Mouse (Mus musculus) midbrain, embryonic 12.5 days (tissue): ENCODE measurements around the gene Ascl5. TPM values are rescaled to one million over a fixed set of nuclear protein-coding genes. Genes with fewer than 3 reads are reported as not detected.

ENCODE experiments used
- ATAC-seq: fragments of 200-750 bp; cut with Nextera tagmentation; 2 replicates; pipeline ENCODE4 v1.8.0; 2017; ENCODE audit warnings: low read depth, moderate TSS enrichment, moderate library complexity; ENCODE audit not compliant: low FRiP score
- H3K27ac ChIP-seq: fragments of 300-500 bp; sonication (generic); replicated peaks from 2 replicates; pipeline ENCODE4 v1.5.1; 2016; ENCODE audit warnings: mild to moderate bottlenecking
- H3K27me3 ChIP-seq: fragments of 300-500 bp; sonication (generic); 2 replicates; pipeline ENCODE4 v1.6.1; 2016; ENCODE audit warnings: mild to moderate bottlenecking
- H3K36me3 ChIP-seq: fragments of 300-500 bp; sonication (generic); 2 replicates; pipeline ENCODE4 v1.6.1; 2016
- H3K4me1 ChIP-seq: fragments of 300-500 bp; sonication (generic); 2 replicates; pipeline ENCODE4 v1.6.1; 2016
- H3K4me2 ChIP-seq: fragments of 300-500 bp; sonication (generic); replicated peaks from 2 replicates; pipeline ENCODE4 v1.6.1; 2016; ENCODE audit warnings: mild to moderate bottlenecking, moderate library complexity
- H3K4me3 ChIP-seq: fragments of 300-500 bp; sonication (generic); 2 replicates; pipeline ENCODE4 v1.5.1; 2016; ENCODE audit warnings: mild to moderate bottlenecking
- H3K9ac ChIP-seq: fragments of 300-500 bp; sonication (generic); replicated peaks from 2 replicates; pipeline ENCODE4 v1.6.1; 2016; ENCODE audit warnings: mild to moderate bottlenecking, moderate library complexity
- H3K9me3 ChIP-seq: fragments of 300-500 bp; sonication (generic); 2 replicates; pipeline ENCODE4 v1.6.1; 2016; ENCODE audit warnings: mild to moderate bottlenecking
- WGBS: fragments of 180-500 bp; shearing (Covaris S2); methylation state at CpG from one replicate; pipeline ENCODE4 v1.1.7; 2016; 5-methylcytosine and 5-hydroxymethylcytosine counted together
- polyA plus RNA-seq: library from polyadenylated mRNA; unstranded; fragments of >200 nt; fragmentation: Nextera tagmentation; extraction: Ambion mirVana; gene quantifications from 2 replicates; pipeline ENCODE4 v1.2.1, GENCODE M21; 2016

Gene Ascl5
- polyA plus RNA-seq = not detected in 2 replicates

DNA sequence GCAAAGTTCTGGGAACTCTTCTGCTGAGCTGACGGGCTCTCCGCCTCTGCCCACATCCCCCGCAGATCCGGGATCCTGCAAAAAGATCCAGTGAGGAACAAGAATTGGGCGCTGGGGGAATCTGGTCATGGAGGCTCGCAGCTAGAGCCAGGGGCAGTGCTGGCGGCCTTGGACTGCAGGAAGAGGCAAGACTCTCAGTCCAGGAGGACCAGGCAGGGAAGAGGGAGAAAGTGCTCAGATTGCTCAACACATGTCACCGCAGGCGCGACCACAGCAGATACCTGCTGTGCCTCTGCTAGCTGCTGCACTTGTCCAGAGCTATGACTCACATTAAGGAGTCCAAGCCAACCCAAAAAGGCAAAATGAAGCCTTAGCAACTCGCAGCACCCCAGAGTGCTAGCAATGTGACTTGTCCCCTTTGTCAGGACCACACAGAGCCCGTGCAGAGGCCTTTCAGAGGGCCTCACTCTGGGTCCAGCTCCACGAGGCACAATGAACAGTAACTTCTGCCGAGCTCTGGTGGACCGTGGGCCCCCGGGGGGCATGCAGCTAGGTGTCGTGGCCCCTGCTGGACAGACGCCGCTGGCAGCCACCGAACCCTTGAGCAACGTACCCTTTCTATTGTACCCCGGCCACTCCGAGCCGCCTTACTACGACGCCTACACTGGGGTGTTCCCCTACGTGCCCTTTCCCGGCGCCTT, at the start of gene Ascl5:
Ascl5 (plus strand) TSS at position 493 of the 701 bp plus-strand sequence.
- Histone ChIP-seq H3K9ac (peak within 1 kb of the TSS; percentile 37), H3K4me1 (peaks cover 10% of the 10 kb centered on the region), H3K4me3 (peak within 1 kb of the TSS; percentile 40), H3K36me3 (no peaks in the 10 kb centered on the region), H3K9me3 (no peaks in the 10 kb centered on the region), H3K4me2 (peak within 1 kb of the TSS; percentile 59), H3K27ac (no peak within 1 kb of the TSS), H3K27me3 (peaks cover 66% of the 10 kb centered on the region)
- no peak for ATAC-seq
- 22% methylated on average over 29 of the region's 29 CpGs for WGBS

DNA sequence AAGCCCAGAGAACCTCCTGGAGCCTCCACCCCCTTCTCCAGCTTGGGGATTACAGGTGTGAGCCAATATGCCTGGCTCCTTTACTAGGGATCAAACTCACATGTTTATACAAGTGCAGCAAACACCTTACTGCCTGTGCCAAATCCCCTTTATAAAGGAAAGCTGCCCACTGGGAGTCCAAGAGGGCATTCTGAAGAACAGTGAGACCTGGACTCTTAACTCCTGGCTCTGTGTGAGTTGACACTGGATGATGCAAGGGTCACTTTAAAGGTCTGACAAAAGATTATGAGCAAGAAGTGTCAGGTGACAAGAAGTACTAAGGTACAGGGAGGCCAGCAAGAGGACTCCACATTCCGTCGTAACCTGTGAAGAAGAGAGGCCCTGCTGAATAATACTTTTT, 49.2 kb upstream of the Ascl5 start:
- 91% methylated on average over 2 of the region's 2 CpGs for WGBS
- Histone ChIP-seq H3K9me3 (no peaks in the 10 kb centered on the region), H3K27me3 (peaks cover 10% of the 10 kb centered on the region), H3K9ac (no peak overlapping the region), H3K4me2 (no peak overlapping the region), H3K27ac (no peak overlapping the region), H3K36me3 (no peaks in the 10 kb centered on the region), H3K4me3 (no peak overlapping the region), H3K4me1 (no peaks in the 10 kb centered on the region)
- ATAC-seq = no peak

DNA sequence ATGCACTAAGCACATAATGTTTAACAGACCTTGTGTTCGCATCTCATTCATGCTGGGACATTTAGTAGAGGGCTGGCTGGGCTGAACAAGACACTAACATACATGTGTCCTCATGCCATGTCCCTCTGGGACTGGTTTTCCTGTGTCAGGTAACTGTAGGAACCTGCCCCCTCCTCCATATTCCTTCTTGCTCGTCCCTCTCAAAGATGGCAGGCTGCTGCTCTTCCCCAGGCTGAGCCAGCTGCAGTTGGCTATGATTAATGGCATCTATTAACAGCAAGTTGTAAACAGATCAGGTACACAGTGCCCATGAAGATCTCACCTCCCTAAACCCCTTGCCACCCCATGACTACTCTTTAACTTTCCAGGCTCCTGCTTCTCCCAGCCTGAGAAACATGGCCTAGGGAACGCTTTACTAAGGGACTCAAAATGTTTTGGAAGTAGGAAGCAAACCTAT, 44.3 kb upstream of the Ascl5 start, which contains the start of gene Igfn1:
Igfn1 (minus strand) TSS at position 51 of the 457 bp plus-strand sequence.
- Histone ChIP-seq H3K4me3 (peak within 1 kb of the TSS; percentile 46), H3K4me2 (peak within 1 kb of the TSS; percentile 78), H3K9ac (no peak within 1 kb of the TSS), H3K27ac (no peak within 1 kb of the TSS), H3K9me3 (no peaks in the 10 kb centered on the region), H3K27me3 (peaks cover 47% of the 10 kb centered on the region), H3K4me1 (peaks cover 9% of the 10 kb centered on the region), H3K36me3 (no peaks in the 10 kb centered on the region)
- 78% methylated on average over 3 of the region's 3 CpGs for WGBS
- no peak for ATAC-seq

DNA sequence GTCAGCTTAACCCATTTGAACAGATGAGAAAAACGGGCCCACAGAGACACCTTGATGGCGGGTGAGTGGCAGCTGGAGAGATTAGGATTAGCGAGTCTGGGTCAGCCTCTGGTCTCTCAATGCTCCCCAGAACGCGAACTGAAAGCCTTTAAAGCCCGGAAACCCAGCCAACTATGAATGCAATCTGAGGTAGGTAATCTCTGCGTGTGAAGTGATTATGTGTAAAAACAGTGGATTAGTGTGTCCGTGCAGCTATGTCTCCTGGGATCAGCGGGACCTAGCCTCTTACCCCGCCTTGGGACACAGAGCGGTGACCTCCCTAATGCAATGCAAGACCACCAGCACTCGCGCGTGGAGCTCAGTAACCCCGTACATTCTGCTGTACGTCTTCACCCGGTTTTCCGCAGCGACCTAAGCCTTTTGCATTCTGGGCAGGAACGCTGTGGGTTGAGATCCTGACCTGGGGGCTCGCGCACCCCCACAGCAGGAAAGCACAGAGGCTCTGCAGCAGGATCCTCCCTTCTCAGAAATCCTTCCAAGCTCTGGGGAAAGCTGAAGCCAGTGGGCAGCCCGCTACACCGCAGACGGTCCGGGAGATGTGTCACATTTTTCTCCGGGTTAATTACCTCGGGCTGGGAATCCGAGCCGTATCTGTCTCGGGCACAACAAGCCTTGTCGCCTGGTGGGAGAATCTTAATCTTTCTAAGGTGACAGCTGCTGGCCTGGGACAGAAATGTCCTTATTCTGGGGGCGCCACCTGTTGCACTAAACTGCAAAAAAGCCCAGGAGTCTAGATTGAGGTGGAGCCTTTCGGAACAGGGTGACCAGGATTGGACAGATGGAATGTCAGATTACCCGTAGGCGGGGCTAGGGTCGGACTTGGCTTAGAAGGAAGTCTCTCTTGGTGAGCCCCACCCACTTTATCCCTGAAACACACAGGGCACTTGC, 43.1 kb upstream of the Ascl5 start, which contains the start of gene Tmem9:
Tmem9 (plus strand) TSS at position 940 of the 948 bp plus-strand sequence.
- no peaks in the 10 kb centered on the region for H3K36me3 ChIP-seq
- H3K9ac ChIP-seq = peak within 1 kb of the TSS; percentile 51; the same call in 1 of the 2 replicates
- peaks cover 47% of the 10 kb centered on the region for H3K27me3 ChIP-seq
- H3K4me1 ChIP-seq = peaks cover 9% of the 10 kb centered on the region
- H3K27ac ChIP-seq = no peak within 1 kb of the TSS
- H3K9me3 ChIP-seq = no peaks in the 10 kb centered on the region
- peak within 1 kb of the TSS; percentile 78 for H3K4me2 ChIP-seq
- ATAC-seq = peak; percentile 86
- peak within 1 kb of the TSS; percentile 46 for H3K4me3 ChIP-seq
- under 1% methylated on average over 37 of the region's 37 CpGs for whole genome bisulfite sequencing

DNA sequence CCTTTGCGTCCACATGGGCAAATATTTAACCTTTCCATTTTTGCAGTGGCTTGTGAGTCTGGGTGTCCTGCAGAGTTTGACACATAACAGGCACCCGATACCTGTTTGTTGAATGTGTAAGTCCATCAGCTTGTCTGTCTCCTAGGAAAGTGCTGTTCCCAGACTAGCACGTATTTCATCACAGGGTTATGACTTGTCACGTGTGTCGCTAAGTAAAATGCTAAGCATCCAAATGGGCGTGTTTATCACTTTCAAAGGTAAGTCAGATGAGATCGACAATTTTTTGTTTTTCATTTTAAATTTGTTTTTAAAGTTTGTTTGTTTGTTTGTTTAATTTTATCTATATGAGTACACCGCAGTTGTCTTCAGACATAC, 42.5 kb upstream of the Ascl5 start:
- Histone ChIP-seq H3K4me3 (peak overlapping the region; percentile 46), H3K27ac (no peak overlapping the region), H3K4me2 (peak overlapping the region; percentile 78), H3K4me1 (peaks cover 9% of the 10 kb centered on the region), H3K9ac (no peak overlapping the region), H3K27me3 (peaks cover 47% of the 10 kb centered on the region), H3K36me3 (no peaks in the 10 kb centered on the region), H3K9me3 (no peaks in the 10 kb centered on the region)
- 21% methylated on average over 8 of the region's 8 CpGs for WGBS
- ATAC-seq = no peak

DNA sequence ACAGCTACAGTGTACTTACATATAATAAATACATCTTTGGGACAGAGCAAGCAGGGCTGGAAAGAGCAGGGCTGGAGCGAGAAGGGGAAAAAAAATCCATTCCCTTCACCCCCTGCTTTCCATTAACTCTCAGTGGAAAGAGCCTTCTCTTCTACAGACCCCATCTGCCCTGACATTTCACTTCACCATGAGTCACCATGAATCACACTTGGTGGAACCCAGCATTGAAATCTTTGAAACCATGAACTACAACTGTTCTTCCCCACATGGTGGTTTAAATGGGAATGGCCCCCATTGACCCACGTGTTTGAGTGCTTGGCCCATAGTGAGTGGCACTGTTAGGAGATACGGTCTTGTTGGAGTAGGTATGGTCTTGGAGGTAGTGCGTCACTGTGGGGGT, 40.4 kb upstream of the Ascl5 start:
- no peak overlapping the region for H3K4me2 ChIP-seq
- peaks cover 9% of the 10 kb centered on the region for H3K4me1 ChIP-seq
- H3K36me3 ChIP-seq = no peaks in the 10 kb centered on the region
- 86% methylated on average over 4 of the region's 4 CpGs for WGBS
- no peak overlapping the region for H3K9ac ChIP-seq
- ATAC-seq = no peak
- H3K27me3 ChIP-seq = peaks cover 41% of the 10 kb centered on the region
- no peaks in the 10 kb centered on the region for H3K9me3 ChIP-seq
- H3K4me3 ChIP-seq = no peak overlapping the region
- no peak overlapping the region for H3K27ac ChIP-seq

DNA sequence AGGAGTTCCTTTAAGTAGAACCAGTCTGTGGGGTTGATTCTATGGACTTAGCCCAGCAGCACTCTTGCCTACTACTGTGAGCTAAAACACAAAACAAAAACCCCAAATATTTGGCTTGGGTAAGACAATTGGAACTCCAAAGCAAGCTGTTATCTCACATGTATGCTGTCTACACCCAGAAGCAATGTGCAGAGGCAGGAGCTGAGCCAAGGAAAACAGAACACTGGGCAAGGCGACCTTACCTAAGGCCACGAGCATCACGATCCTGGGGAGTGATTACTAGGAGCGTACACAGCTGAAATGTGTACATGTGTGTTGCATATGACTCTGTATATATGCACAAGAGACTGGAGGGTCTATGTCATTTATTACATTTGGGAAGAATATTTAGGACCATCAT, 37.1 kb upstream of the Ascl5 start:
- Histone ChIP-seq H3K9ac (no peak overlapping the region), H3K27me3 (peaks cover 18% of the 10 kb centered on the region; the same call in 1 of the 2 replicates), H3K27ac (no peak overlapping the region), H3K4me1 (peaks cover 4% of the 10 kb centered on the region), H3K4me3 (no peak overlapping the region), H3K36me3 (no peaks in the 10 kb centered on the region), H3K9me3 (no peaks in the 10 kb centered on the region), H3K4me2 (no peak overlapping the region)
- 82% methylated on average over 4 of the region's 4 CpGs for WGBS
- ATAC-seq = no peak

DNA sequence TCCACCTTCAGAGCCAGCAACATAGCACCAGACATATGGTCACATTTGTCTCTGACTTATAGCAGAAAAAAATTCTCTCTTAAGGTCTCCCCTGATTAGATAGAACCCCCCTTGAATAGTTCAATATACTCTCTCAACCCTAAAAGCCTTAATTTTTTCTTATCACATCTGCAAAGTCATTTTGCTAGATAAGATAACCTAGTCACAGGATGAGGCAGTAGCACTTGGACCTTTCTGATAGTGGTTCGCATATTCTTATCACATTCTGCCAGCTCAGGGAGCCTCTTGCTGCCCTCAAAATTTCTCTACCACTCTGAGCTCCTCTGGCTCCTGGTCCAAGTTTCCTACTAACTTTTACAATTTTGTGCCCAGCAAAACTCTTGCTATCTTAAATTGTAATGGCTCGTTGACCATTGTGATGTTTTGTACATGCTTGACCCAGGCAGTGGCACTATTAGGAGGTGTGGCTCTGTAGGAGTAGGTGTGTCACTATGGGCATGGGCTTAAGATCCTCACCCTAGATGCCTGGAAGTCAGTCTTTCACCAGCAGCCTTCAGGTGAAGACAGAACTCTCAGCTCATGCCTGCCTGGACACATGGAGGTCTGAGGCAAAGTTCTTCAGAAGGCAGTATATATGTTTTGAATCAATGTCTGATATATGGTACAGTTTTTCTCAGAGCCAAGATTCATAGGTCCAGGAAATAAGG, 35.7 kb upstream of the Ascl5 start:
- H3K4me3 ChIP-seq = no peak overlapping the region
- H3K4me2 ChIP-seq = no peak overlapping the region
- WGBS = 86% methylated on average over 2 of the region's 2 CpGs
- H3K9ac ChIP-seq = no peak overlapping the region
- H3K36me3 ChIP-seq = 0 out of 2 replicates have a peak, but pooled peaks cover 3% of the 10 kb centered on the region
- H3K4me1 ChIP-seq = peaks cover 15% of the 10 kb centered on the region
- no peak overlapping the region for H3K27ac ChIP-seq
- no peaks in the 10 kb centered on the region for H3K9me3 ChIP-seq
- ATAC-seq = no peak
- H3K27me3 ChIP-seq = 0 out of 2 replicates have a peak, but pooled peaks cover 8% of the 10 kb centered on the region

DNA sequence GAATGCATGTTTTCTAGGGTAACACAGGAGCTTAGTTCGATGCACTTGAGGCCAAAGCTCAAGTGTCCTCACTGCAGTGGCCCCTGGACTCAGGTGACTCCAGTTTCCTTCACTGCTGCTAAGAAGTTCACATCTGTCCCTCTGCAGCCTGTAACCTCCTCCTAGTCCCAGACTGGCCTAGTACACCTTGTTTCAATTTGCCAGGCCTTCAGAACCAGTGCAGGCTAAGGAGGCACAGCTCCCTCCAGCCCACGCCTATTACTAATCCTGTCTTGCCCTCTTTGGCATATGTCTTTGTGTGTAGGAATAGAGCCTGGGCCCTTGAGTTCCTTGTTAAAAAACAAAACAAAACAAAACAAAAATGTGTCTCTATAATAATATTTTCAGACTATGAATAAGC, 33.3 kb upstream of the Ascl5 start:
- no peak; the same call in 1 of the 2 replicates for ATAC-seq
- H3K4me1 ChIP-seq = peaks cover 15% of the 10 kb centered on the region
- H3K27me3 ChIP-seq = no peaks in the 10 kb centered on the region
- 59% methylated on average over 2 of the region's 2 CpGs for WGBS
- H3K9me3 ChIP-seq = no peaks in the 10 kb centered on the region
- no peak overlapping the region for H3K4me3 ChIP-seq
- H3K27ac ChIP-seq = 0 out of 2 replicates have a peak overlapping the region, but pooled peaks have one; percentile 64
- H3K36me3 ChIP-seq = peaks cover 22% of the 10 kb centered on the region
- H3K4me2 ChIP-seq = peak overlapping the region; percentile 95; the same call in 1 of the 2 replicates
- 0 out of 2 replicates have a peak overlapping the region, but pooled peaks have one; percentile 20 for H3K9ac ChIP-seq

DNA sequence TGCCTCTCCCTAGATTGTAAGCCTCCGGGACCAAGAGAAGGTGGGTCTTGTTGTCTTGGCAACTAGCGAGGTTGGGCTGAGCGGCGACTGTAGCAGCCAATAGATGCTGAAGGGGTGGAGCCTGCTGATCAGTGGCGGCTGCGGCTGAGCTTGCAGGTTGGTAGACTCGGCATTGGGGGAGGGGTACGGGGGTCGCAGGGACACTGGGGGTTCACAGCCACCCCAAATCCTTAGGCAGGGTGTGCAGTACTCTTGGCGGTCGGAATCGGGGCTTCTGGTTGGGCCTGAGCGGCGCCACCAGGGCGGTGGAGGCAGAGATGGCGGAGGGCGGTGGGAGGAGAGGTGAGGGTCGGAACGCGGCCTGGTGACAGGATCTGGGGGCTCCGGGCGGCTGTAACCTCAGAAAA, 32.7 kb upstream of the Ascl5 start:
- H3K4me3 ChIP-seq = peak overlapping the region; percentile 86
- peak overlapping the region; percentile 86 for H3K9ac ChIP-seq
- peak; percentile 99 for ATAC-seq
- under 1% methylated on average over 22 of the region's 22 CpGs for WGBS
- H3K4me2 ChIP-seq = peak overlapping the region; percentile 95
- H3K36me3 ChIP-seq = peaks cover 28% of the 10 kb centered on the region
- no peaks in the 10 kb centered on the region for H3K27me3 ChIP-seq
- H3K27ac ChIP-seq = peak overlapping the region; percentile 64
- no peaks in the 10 kb centered on the region for H3K9me3 ChIP-seq
- peaks cover 15% of the 10 kb centered on the region for H3K4me1 ChIP-seq
